Mouse (Mus musculus): ENCODE measurements at regions not wholly inside any gene's neighbourhood (a gene's known extent, or its start where the extent isn't known, plus 50 kb on each side); places are given as distances from the start of the nearest gene placed in this dataset.
A peak's percentile ranks its signal among the peaks of the same experiment; 100 is the strongest.

DNA sequence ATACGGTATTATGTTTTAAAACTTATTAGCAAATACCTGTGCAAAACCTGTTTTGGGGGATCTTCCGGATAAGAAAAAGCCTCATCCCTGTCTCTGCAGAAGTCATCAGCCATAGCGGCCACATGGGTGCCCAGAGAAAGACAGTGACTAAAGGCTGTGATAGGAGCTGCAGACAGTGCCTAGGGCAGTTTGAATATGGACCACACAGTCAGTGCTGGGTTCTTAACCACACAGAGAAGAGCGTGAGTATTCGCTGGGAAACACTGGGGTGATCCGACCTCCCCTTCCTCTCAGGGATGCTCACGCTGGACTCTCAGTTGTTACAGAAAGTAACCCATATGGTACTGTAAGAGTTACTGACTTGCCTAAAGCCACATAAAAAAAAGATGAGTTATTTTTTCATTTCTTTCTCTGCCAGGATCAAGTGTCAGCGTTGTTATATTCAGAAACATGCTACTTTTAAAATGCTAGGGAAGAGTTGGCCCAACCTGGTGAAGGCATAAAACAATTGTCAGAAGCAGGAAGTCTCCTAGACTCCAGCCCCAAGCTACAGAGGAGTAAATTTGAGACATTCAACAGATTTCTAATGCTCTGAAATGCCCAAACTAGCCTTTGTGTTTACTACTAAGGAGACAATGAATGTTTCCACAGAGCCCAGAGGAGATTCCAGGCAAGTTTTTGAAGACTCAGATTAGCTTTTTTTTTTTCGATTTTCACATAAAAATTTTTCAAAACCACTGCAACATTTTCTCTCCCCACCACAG lies 333.3 kb upstream of the Acvr2a start:
- WGBS (ENCODE audit: insufficient replicate concordance), result 85% methylated on average over 9 of the region's 9 CpGs
- TF ChIP-seq EP300 (IDR thresholded peaks at IDR 0.05; ENCODE audit: low read depth) (no peak), CTCF (IDR thresholded peaks at IDR 0.05; ENCODE audit: low read depth) (no peak)
- no peak for ATAC-seq
- Histone ChIP-seq H3K27me3 (ENCODE audit: insufficient read depth, low read length) (no peaks in the 10 kb centered on the region), H3K9ac (replicated peaks) (no peak overlapping the region), H3K4me2 (ENCODE audit: low read depth, low read length) (no peak overlapping the region), H3K4me3 (ENCODE audit: low read depth, low read length) (no peak overlapping the region), H3K27ac (ENCODE audit: low read depth) (no peak overlapping the region), H3K4me1 (ENCODE audit: insufficient read depth) (no peaks in the 10 kb centered on the region), H3K9me3 (ENCODE audit: low read length) (no peaks in the 10 kb centered on the region), H3K36me3 (replicated peaks; ENCODE audit: insufficient read depth, low read length) (no peaks in the 10 kb centered on the region)
- no peak for DNase-seq

DNA sequence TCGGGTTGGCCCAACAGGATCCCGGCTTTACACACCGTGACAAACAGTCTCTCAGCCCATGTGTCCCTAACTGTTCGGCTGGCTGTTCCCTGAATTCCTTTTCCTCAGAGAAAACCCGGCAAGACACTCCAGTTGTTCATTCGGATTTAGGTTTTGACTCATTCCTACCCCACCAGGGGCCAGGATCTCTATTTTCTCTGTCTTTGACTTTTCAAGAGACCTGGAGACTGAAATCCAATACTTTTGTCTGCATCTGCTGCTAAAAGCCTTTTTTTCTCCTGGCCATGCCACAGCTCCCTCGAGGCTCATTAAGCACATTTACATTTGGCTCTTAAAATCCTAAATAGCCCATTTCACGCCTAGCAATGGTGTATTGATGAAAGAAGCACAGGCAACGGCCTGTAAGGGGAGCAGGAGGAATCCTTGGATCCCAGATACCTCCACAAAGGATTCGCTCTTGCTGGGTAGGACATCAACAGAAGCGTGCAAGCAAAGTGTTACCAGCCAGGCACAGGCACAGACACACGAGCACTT lies 332.6 kb upstream of the Acvr2a start:
- WGBS (ENCODE audit: insufficient replicate concordance), result 68% methylated on average over 12 of the region's 12 CpGs
- DNase-seq (no peak), ATAC-seq (no peak)
- Histone ChIP-seq H3K36me3 (replicated peaks; ENCODE audit: insufficient read depth, low read length) (no peaks in the 10 kb centered on the region), H3K4me3 (ENCODE audit: low read depth, low read length) (no peak overlapping the region), H3K9ac (replicated peaks) (no peak overlapping the region), H3K27ac (ENCODE audit: low read depth) (no peak overlapping the region), H3K4me1 (ENCODE audit: insufficient read depth) (no peaks in the 10 kb centered on the region), H3K27me3 (ENCODE audit: insufficient read depth, low read length) (no peaks in the 10 kb centered on the region), H3K4me2 (ENCODE audit: low read depth, low read length) (no peak overlapping the region), H3K9me3 (ENCODE audit: low read length) (no peaks in the 10 kb centered on the region)
- TF ChIP-seq EP300 (IDR thresholded peaks at IDR 0.05; ENCODE audit: low read depth), result no peak
- TF ChIP-seq CTCF (IDR thresholded peaks at IDR 0.05; ENCODE audit: low read depth), result no peak

DNA sequence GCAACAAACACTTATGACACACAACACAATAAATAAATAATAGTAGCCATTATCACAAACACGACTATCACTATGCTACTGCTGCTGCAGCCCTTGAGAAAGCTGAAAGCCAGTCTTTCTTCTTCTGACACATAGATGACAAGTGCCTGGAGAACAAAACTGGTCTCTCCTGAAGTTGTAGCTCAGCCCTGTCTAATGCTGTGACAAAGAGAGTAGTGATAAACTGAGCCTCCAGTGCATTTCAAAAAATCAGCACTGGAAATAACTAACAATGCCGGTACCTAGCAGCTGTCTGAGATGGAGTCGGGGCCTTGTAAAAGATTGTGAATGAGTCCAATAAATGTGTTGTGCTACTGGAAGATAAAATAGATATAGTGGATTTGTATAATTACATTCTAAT lies 320.3 kb upstream of the Acvr2a start:
- Histone ChIP-seq H3K36me3 (replicated peaks; ENCODE audit: insufficient read depth, low read length) (no peaks in the 10 kb centered on the region), H3K4me3 (ENCODE audit: low read depth, low read length) (no peak overlapping the region), H3K9me3 (ENCODE audit: low read length) (no peaks in the 10 kb centered on the region), H3K4me1 (ENCODE audit: insufficient read depth) (no peaks in the 10 kb centered on the region), H3K27ac (ENCODE audit: low read depth) (no peak overlapping the region), H3K27me3 (ENCODE audit: insufficient read depth, low read length) (no peaks in the 10 kb centered on the region), H3K9ac (replicated peaks) (no peak overlapping the region), H3K4me2 (ENCODE audit: low read depth, low read length) (no peak overlapping the region)
- 76% methylated on average over 3 of the region's 3 CpGs for WGBS (ENCODE audit: insufficient replicate concordance)
- TF ChIP-seq CTCF (IDR thresholded peaks at IDR 0.05; ENCODE audit: low read depth), result no peak
- TF ChIP-seq EP300 (IDR thresholded peaks at IDR 0.05; ENCODE audit: low read depth), result no peak
- no peak for DNase-seq
- ATAC-seq, result no peak

GRCm38 (mm10) chr2:48494065-48494464 lies 319.8 kb upstream of the Acvr2a start:
- H3K4me1 ChIP-seq (ENCODE audit: insufficient read depth), result no peaks in the 10 kb centered on the region
- ATAC-seq (no peak), DNase-seq (no peak)
- H3K27me3 ChIP-seq (ENCODE audit: insufficient read depth, low read length), result no peaks in the 10 kb centered on the region
- no peaks in the 10 kb centered on the region for H3K9me3 ChIP-seq (ENCODE audit: low read length)
- H3K9ac ChIP-seq (replicated peaks), result no peak overlapping the region
- no peak overlapping the region for H3K4me2 ChIP-seq (ENCODE audit: low read depth, low read length)
- no peak overlapping the region for H3K4me3 ChIP-seq (ENCODE audit: low read depth, low read length)
- 57% methylated on average over 2 of the region's 2 CpGs for WGBS (ENCODE audit: insufficient replicate concordance)
- TF ChIP-seq EP300 (IDR thresholded peaks at IDR 0.05; ENCODE audit: low read depth) (0 out of 2 replicates have a peak, but pooled peaks have one; percentile 31), CTCF (IDR thresholded peaks at IDR 0.05; ENCODE audit: low read depth) (no peak)
- H3K36me3 ChIP-seq (replicated peaks; ENCODE audit: insufficient read depth, low read length), result no peaks in the 10 kb centered on the region
- H3K27ac ChIP-seq (ENCODE audit: low read depth), result no peak overlapping the region

- Histone ChIP-seq H3K36me3 (replicated peaks; ENCODE audit: insufficient read depth, low read length) (no peaks in the 10 kb centered on the region), H3K4me3 (ENCODE audit: low read depth, low read length) (no peak overlapping the region), H3K4me1 (ENCODE audit: insufficient read depth) (no peaks in the 10 kb centered on the region), H3K27me3 (ENCODE audit: insufficient read depth, low read length) (no peaks in the 10 kb centered on the region), H3K9me3 (ENCODE audit: low read length) (no peaks in the 10 kb centered on the region), H3K4me2 (ENCODE audit: low read depth, low read length) (no peak overlapping the region), H3K9ac (replicated peaks) (no peak overlapping the region), H3K27ac (ENCODE audit: low read depth) (no peak overlapping the region)
- no peak for TF ChIP-seq EP300 (IDR thresholded peaks at IDR 0.05; ENCODE audit: low read depth)
- no peak for TF ChIP-seq CTCF (IDR thresholded peaks at IDR 0.05; ENCODE audit: low read depth)
- WGBS (ENCODE audit: insufficient replicate concordance), result 83% methylated on average over 3 of the region's 3 CpGs
- ATAC-seq (no peak), DNase-seq (no peak)
Measured at GRCm38 (mm10) chr2:48494632-48495031, 319.3 kb upstream of the Acvr2a start.

DNA sequence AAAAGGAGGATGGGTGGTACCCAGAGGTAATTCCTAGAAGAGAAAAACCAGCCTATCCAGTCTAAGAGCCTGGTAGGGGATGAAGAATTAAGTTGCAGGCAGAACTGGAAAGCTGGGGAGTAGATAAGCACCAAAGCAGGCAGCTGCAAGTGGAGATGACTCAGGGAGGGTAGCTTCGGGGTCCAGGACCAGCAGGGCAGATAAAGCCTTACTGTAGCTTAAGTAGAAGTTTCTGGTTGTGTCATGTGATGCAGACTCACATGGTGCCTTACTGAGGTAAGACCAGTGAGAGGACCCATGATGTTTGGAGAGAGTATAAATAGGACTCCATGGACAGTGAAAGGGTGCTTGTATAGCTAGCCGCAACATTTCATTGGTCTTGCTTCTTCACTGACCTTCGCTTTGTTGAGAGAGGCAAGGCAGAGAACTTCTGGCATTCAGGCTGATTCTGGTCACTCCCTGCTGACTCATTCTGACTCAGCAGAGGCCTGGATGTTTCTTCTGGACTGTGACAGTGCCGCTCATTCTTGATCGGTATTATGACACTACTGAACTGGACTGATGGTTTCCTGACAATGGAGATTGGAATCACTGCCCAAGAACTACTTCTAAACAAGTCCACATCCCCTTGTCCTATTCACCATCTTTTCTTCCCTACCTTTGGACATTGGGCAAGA lies 315.7 kb upstream of the Acvr2a start:
- Histone ChIP-seq H3K4me3 (ENCODE audit: low read depth, low read length) (no peak overlapping the region), H3K36me3 (replicated peaks; ENCODE audit: insufficient read depth, low read length) (no peaks in the 10 kb centered on the region), H3K27ac (ENCODE audit: low read depth) (no peak overlapping the region), H3K9ac (replicated peaks) (no peak overlapping the region), H3K4me2 (ENCODE audit: low read depth, low read length) (no peak overlapping the region), H3K9me3 (ENCODE audit: low read length) (no peaks in the 10 kb centered on the region), H3K27me3 (ENCODE audit: insufficient read depth, low read length) (no peaks in the 10 kb centered on the region), H3K4me1 (ENCODE audit: insufficient read depth) (no peaks in the 10 kb centered on the region)
- ATAC-seq (no peak), DNase-seq (no peak)
- TF ChIP-seq EP300 (IDR thresholded peaks at IDR 0.05; ENCODE audit: low read depth) (no peak), CTCF (IDR thresholded peaks at IDR 0.05; ENCODE audit: low read depth) (no peak)
- 79% methylated on average over 5 of the region's 5 CpGs for WGBS (ENCODE audit: insufficient replicate concordance)

All from liver, postnatal 0 days (tissue).